Mouse (Mus musculus) liver, postnatal 0 days (tissue): ENCODE measurements around the gene Pif1.

ENCODE experiments used
- CTCF ChIP-seq: sonication (generic); IDR thresholded peaks from 2 replicates; pipeline ENCODE4 v1.5.1; 2016; ENCODE audit warnings: antibody characterized with exemption, low read depth
- EP300 ChIP-seq: IDR thresholded peaks from 2 replicates; pipeline ENCODE4 v1.6.1; 2016; ENCODE audit warnings: antibody characterized with exemption, low read depth, mild to moderate bottlenecking

DNA sequence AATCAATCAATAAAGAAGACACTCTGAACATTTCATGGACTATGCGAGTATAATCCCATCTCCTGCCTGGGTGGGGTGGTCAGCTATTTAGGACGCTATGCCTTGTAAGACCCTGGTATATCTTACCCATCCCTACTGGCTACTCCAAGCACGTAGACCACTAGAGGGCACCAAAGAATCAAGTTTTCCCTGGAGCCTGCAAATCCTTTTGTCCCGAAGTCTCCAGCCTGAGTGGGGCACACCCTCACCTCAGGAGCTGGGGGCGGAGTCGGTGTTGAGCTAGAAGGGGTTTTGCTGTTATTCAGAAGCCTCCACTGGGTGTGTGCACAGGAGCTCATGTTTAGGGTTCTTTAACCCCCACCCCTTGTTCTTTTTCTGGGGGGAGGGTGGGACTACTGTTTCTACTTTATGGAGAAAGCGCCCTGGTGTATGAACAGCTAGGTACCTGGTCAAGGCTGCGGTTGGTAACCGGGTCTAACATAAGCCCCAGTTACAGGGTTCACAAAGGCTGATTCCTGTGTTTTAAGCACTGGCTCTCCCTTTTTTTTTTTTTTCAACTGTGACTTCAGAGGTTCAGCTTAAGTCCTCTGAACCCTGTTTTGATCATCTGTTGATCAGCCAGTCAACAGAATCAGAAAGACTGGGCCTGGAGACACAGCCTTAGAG is 18.6 kb downstream of the Pif1 start:
- TF ChIP-seq CTCF (peak; percentile 84), EP300 (no peak)
